Mouse (Mus musculus): ENCODE results near the gene Tnfrsf9.

GRCm38 (mm10) chr4:150944707-150945106 is 30.3 kb downstream of the Tnfrsf9 start:
- TF ChIP-seq CTCF (IDR thresholded peaks at IDR 0.05) = no peak
- no peak for TF ChIP-seq EP300 (IDR thresholded peaks at IDR 0.05)
